Mouse (Mus musculus) erythroblast, embryonic 14.5 days (primary cell): ENCODE measurements around the gene Ech1. TPM values are rescaled to one million over a fixed set of nuclear protein-coding genes. Genes with fewer than 3 reads are reported as not detected.

Experiments
- H3K27me3 ChIP-seq: 2 replicates; pipeline ENCODE4 v1.6.1; 2012; ENCODE audit warnings: inconsistent platforms; ENCODE audit not compliant: control insufficient read depth
- H3K36me3 ChIP-seq: 2 replicates; pipeline ENCODE4 v1.6.1; 2012; ENCODE audit warnings: mild to moderate bottlenecking, inconsistent platforms; ENCODE audit not compliant: control insufficient read depth
- H3K4me1 ChIP-seq: 2 replicates; pipeline ENCODE4 v1.6.1; 2012; ENCODE audit warnings: inconsistent platforms; ENCODE audit not compliant: control insufficient read depth
- H3K4me3 ChIP-seq: replicated peaks from 2 replicates; pipeline ENCODE3; 2012; ENCODE audit warnings: moderate library complexity, mild to moderate bottlenecking, inconsistent platforms
- H3K9me3 ChIP-seq: 2 replicates; pipeline ENCODE4 v1.6.1; 2012; ENCODE audit warnings: low read length, inconsistent platforms, mixed read lengths; ENCODE audit not compliant: control insufficient read depth
- GATA1 ChIP-seq: IDR thresholded peaks from 2 replicates; pipeline ENCODE4 v1.6.1; 2012; ENCODE audit warnings: low read length, inconsistent platforms, mixed read lengths
- TAL1 ChIP-seq: IDR thresholded peaks from 3 replicates; pipeline ENCODE4 v1.6.1; 2012; ENCODE audit warnings: low read length, inconsistent platforms, mixed read lengths
- polyA plus RNA-seq: library from polyadenylated mRNA; stranded (reverse); fragments of >175 nt; gene quantifications from 2 replicates; pipeline ENCODE4 v1.2.3, GENCODE M21; 2012

The Ech1 gene
- polyA plus RNA-seq, 1 experiment = 0.67 TPM

DNA sequence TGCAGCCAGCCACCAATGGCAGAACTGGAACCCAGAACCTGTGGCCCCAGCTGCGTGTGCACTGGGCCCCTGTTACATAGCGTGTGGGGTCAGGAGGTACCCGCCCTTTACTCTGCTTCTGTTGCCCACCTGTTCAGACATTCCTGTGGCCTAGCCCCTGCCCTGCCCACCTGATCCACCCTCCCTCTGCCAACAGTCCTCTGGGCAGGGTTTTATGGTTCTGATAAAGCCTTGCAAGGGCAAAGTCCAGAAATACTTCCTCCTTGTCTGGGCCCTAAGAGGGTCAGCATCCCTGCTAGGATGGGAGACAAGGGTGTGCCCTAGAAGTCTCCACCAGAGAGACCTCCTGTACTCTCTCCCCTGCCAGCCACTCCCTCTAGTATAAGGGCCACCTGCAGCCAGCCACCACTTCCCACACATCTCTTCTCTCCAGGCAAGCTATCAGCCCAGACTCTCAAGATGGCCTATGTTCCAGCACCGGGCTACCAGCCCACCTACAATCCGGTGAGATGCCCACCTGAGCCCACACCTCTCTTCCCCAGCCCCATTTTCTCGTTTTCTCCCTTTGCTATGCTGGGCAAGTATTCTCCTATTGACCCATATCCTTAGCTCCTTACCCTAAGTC is 8.8 kb downstream of the Ech1 start, which contains the start of gene Lgals4:
Lgals4 (plus strand) TSS at position 132 of the 625 bp plus-strand sequence.
- no peaks in the 10 kb centered on the region for H3K27me3 ChIP-seq
- TF ChIP-seq TAL1 (no peak), GATA1 (no peak)
- H3K9me3 ChIP-seq = no peaks in the 10 kb centered on the region
- peaks cover 22% of the 10 kb centered on the region for H3K4me1 ChIP-seq
- no peak within 1 kb of the TSS for H3K4me3 ChIP-seq
- H3K36me3 ChIP-seq = peaks cover 27% of the 10 kb centered on the region

DNA sequence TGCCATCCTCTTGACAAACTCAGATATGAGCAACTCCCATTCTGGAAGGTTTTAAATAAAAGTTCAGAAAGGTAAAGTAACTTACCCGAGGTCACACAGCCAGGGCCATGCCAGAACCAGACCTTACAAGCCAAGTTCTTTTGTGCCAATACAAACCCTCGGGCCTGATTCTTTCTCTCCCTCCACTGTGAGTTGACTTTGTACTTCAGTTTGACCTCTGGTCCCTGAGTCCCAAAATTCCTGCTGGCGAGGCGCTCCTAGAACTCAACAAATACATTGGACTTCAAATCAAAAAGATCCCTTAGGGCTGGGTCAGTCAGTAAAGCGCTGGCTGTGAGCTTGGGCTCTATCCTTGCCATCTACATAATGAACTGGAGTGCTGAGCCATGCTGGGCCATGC is 11.9 kb downstream of the Ech1 start:
- Histone ChIP-seq H3K4me1 (peaks cover 3% of the 10 kb centered on the region), H3K4me3 (no peak overlapping the region), H3K27me3 (no peaks in the 10 kb centered on the region), H3K36me3 (peaks cover 4% of the 10 kb centered on the region), H3K9me3 (no peaks in the 10 kb centered on the region)
- TF ChIP-seq TAL1 (no peak), GATA1 (no peak)

DNA sequence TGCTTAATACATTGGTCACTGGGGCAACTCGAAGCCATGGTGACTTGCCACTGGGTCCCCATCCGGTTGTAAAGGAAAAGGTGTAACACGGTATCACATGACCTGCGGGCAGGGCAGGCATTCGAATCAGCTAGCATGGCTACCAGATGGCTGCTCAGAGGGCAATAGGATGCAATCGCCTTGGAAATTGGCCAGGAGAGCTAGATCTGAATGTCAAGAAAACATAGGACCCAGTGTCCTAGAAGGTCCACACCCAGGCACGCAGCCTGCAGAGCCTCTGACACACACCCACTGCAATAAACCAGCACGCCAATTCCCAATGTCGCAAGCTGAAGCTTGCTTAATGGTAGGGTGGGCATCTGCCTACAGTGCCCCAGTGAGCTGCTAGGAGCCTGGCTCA is 13.3 kb downstream of the Ech1 start:
- Histone ChIP-seq H3K36me3 (no peaks in the 10 kb centered on the region), H3K9me3 (no peaks in the 10 kb centered on the region)
- TF ChIP-seq TAL1 (no peak), GATA1 (no peak)

DNA sequence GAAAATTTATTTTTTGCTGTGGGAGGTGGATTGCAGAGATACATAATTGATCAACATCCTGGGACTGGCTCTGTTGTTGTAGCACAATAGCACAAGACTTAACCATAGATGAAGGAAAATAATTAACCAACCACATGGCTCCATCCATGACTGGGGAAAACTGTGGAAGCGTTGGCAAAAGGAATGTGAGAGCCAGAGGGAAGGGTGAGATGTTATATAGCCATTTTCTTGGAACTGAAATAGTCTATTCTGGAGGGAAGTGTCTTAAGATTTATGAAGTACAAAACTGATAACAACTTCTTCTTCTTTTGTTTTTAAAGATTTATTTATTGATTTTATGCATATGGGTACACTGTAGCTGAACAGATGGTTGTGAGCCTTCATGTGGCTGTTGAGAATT is 22.3 kb downstream of the Ech1 start:
- no peak for TF ChIP-seq TAL1
- no peak for TF ChIP-seq GATA1
- Histone ChIP-seq H3K4me3 (no peak overlapping the region), H3K4me1 (no peaks in the 10 kb centered on the region), H3K9me3 (no peaks in the 10 kb centered on the region), H3K27me3 (no peaks in the 10 kb centered on the region), H3K36me3 (no peaks in the 10 kb centered on the region)

More for the DNA sequence above, 13.3 kb downstream of the Ech1 start:
- H3K27me3 ChIP-seq = no peaks in the 10 kb centered on the region
- H3K4me3 ChIP-seq = no peak overlapping the region
- no peaks in the 10 kb centered on the region; the same call in 1 of the 2 replicates for H3K4me1 ChIP-seq

DNA sequence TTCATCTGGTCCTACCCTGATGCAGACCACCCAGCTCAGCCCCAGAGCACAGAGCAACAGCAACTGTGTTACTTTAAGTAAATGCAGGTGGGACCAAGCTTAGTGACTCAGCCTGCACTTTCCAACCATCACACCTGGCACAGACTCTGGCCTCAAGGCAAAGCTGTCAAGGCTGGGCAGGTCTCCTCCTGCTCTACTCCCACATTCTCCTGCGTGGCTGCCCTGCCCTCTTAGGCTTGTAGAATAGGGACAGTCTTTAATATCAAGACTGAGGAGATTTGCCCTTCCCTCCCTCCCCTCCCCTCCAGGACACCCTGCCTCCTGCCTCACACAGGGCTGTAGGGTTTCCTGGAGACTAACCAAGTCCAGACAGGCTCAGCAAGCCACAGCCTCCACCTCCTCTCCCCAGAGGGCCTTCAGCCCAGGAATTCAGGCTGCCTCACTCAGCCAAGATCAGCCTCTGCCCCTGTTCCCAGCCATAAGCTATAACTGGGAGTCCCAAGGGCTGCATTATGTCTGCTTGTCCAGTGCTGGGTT is 24.8 kb downstream of the Ech1 start:
- no peak overlapping the region for H3K4me3 ChIP-seq
- no peak for TF ChIP-seq GATA1
- TF ChIP-seq TAL1 = no peak
- H3K9me3 ChIP-seq = no peaks in the 10 kb centered on the region
- no peaks in the 10 kb centered on the region for H3K27me3 ChIP-seq
- no peaks in the 10 kb centered on the region for H3K4me1 ChIP-seq
- no peaks in the 10 kb centered on the region for H3K36me3 ChIP-seq

DNA sequence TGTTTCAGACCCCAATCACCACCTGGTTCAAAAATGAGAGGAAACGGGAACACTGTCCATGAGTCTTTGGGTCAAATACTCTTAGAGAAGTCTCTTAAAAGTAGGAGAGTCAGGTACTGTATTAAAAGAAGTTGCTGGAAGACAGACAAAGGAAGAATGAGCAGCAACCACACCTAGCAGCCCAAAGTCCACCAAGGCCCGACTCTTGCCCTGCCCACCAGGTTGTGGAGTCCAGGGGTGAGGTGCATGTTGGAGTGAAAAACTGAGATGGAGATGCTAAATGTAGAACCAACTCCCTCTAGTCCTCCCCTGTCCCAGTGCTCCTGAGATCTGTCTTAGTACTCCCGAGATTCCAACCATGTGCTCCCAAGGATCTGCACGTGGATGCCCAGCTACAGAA is 25.6 kb downstream of the Ech1 start:
- H3K36me3 ChIP-seq = no peaks in the 10 kb centered on the region
- no peaks in the 10 kb centered on the region for H3K27me3 ChIP-seq
- H3K4me1 ChIP-seq = no peaks in the 10 kb centered on the region
- no peaks in the 10 kb centered on the region for H3K9me3 ChIP-seq
- H3K4me3 ChIP-seq = no peak overlapping the region
- no peak for TF ChIP-seq TAL1
- no peak for TF ChIP-seq GATA1

DNA sequence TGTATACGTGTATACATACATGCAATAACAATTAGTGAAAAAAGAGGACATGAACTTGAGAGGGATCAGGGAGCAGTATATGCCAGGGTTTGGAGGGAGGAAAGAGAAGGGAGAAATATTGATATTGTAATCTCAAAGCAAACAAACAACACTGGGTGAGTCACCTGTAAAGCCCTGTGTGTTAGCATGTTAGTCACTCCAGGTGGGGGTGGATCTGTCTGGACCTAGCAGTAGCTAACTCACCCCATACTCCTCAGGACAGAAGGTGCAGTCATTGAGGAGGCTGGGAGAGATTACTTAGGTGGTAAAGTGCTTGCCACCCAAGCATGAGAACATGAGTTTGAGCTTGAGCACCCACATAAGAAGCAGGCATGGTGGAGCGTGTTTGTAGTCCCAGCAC is 34.9 kb downstream of the Ech1 start:
- TF ChIP-seq TAL1 (no peak), GATA1 (no peak)

DNA sequence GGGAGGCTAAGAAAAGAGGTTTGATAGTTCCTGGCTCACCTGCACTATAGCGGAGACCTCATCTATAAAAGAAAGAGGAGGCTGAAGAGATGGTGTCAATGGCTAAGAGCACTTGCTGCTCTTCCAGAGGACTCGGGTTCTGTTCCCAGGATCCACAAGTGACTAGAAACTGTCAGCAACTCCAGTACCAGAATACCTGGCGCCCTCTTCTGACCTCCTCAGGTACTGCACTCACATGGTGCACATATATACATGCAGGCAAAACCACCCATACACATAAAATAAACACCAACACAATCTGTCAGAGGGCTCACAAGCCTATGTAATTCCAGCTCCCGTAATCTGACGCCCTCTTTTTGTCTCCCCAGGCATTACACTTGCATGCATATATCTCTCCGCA is 35.9 kb downstream of the Ech1 start:
- Histone ChIP-seq H3K4me1 (peaks cover 18% of the 10 kb centered on the region), H3K9me3 (peaks cover 9% of the 10 kb centered on the region), H3K36me3 (no peaks in the 10 kb centered on the region), H3K27me3 (no peaks in the 10 kb centered on the region), H3K4me3 (no peak overlapping the region)
- no peak for TF ChIP-seq TAL1
- TF ChIP-seq GATA1 = no peak

More for the DNA sequence above, 34.9 kb downstream of the Ech1 start:
- no peaks in the 10 kb centered on the region for H3K27me3 ChIP-seq
- peaks cover 10% of the 10 kb centered on the region for H3K4me1 ChIP-seq
- H3K36me3 ChIP-seq = no peaks in the 10 kb centered on the region
- peaks cover 9% of the 10 kb centered on the region for H3K9me3 ChIP-seq
- H3K4me3 ChIP-seq = no peak overlapping the region

DNA sequence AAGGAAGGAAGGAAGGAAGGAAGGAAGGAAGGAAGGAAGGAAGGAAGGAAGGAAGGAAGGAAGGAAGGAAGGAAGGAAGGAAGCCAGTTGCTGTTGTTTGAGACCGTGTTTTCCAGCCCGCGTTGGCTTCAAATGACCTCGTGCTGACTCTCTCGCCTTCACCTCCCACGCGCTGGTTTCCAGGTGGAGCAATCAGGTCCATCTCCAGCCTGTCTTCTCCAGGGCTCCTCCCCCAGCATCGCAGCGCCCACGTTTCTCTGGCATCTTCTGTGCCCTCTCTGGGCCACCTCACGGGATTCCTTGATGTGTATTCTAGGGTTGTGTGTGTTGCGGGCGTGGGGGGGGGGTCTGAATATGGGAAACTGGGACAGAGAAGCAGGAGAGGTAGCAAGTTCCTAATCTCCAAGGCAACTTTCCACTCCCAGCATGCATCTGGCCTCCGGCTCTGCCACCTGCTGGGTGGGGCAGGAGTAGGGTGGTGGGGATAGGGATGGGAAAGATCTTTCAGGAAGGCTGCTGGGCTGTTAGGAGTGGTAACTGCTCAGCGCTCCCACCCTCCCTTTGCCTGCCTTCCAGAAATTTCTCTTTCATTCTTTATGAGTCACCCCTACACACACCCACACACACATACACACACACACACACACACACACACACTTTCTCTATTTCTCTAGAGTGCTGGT is 37.9 kb downstream of the Ech1 start:
- TF ChIP-seq TAL1 (no peak), GATA1 (no peak)
- no peaks in the 10 kb centered on the region for H3K36me3 ChIP-seq
- H3K27me3 ChIP-seq = no peaks in the 10 kb centered on the region
- H3K9me3 ChIP-seq = peaks cover 9% of the 10 kb centered on the region
- peaks cover 35% of the 10 kb centered on the region for H3K4me1 ChIP-seq
- no peak overlapping the region for H3K4me3 ChIP-seq
